Mouse (Mus musculus) E14TG2a.4 (cell line): ENCODE results near the gene Smyd3.

Experiments
- CTCF ChIP-seq: conservative IDR thresholded peaks from 2 replicates; pipeline ENCODE4 v1.5.1; 2014; ENCODE audit warnings: low read length
- NANOG ChIP-seq: IDR thresholded peaks from 2 replicates; pipeline ENCODE4 v1.6.1; 2014; ENCODE audit warnings: borderline replicate concordance, low read length, mixed read lengths

DNA sequence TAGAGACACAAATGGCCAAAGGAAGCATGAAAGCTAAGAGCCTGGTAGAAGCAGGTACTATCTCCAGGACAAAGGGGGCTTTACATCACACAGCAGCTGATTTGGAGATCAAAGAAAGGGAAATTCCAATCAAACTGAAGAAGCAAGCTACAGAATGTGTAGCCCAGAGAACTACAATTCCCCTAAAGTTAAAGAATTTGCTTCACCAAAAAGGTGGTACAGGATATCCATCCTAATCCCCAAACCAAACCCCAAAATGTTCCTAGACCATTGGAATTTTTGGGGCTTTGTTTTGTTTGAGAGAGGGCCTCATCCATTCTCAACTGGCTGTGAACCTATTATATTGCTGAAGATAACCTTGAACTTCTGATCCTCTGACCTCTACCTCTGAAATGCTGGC is 245.5 kb downstream of the Smyd3 start:
- TF ChIP-seq CTCF (no peak), NANOG (no peak)
